Mouse (Mus musculus) cerebellum, postnatal 36 days (tissue): ENCODE measurements at regions not wholly inside any gene's neighbourhood (a gene's known extent, or its start where the extent isn't known, plus 50 kb on each side); places are given as distances from the start of the nearest gene placed in this dataset.

Source experiments
- DNase-seq, 2 experiments: peaks; one replicate each; pipeline ENCODE4 v3.0.0; 2021 to 2022; ENCODE audit warnings: mixed read lengths in 2 of 2

GRCm38 (mm10) chr3:159121626-159122025, 373.6 kb upstream of the Depdc1a start:
- DNase-seq, result peak; percentile 46 to 51

GRCm38 (mm10) chr3:159143867-159144266, 351.4 kb upstream of the Depdc1a start:
- DNase-seq, result no peak

- no peak for DNase-seq
These were observed 313.7 kb upstream of the Depdc1a start for GRCm38 (mm10) chr3:159181504-159181903.

GRCm38 (mm10) chr3:159193189-159193588, 302.0 kb upstream of the Depdc1a start:
- no peak for DNase-seq
